Mouse (Mus musculus) ES-Bruce4 (cell line): ENCODE data around the gene Vmn1r78. TPM values are rescaled to one million over a fixed set of nuclear protein-coding genes. Genes with fewer than 3 reads are reported as not detected.
"Not testable (repeated sequence)": the region's sequence is repeated elsewhere in the genome, so short reads cannot be mapped to it uniquely, and the experiment has no call there.

ENCODE experiments used
- H3K27ac ChIP-seq: 2 replicates; pipeline ENCODE4 v1.5.1; 2012; ENCODE audit warnings: low read length, inconsistent platforms; ENCODE audit not compliant: insufficient read depth
- H3K27me3 ChIP-seq: 2 replicates; pipeline ENCODE4 v1.6.1; 2012; ENCODE audit warnings: mild to moderate bottlenecking, low read length, inconsistent platforms; ENCODE audit not compliant: control insufficient read depth, poor library complexity, insufficient read depth, severe bottlenecking
- H3K36me3 ChIP-seq: 2 replicates; pipeline ENCODE4 v1.6.1; 2012; ENCODE audit warnings: inconsistent platforms, mild to moderate bottlenecking, low read length, moderate library complexity; ENCODE audit not compliant: control insufficient read depth, poor library complexity, insufficient read depth, severe bottlenecking
- H3K4me1 ChIP-seq: one replicate; pipeline ENCODE4 v1.8.1; 2011; ENCODE audit warnings: low read length; ENCODE audit not compliant: control insufficient read depth, insufficient read depth
- H3K4me3 ChIP-seq: 2 replicates; pipeline ENCODE4 v1.5.1; 2011; ENCODE audit warnings: low read depth, mild to moderate bottlenecking, low read length
- H3K9ac ChIP-seq: 2 replicates; pipeline ENCODE4 v1.6.1; 2012; ENCODE audit warnings: low read depth, mild to moderate bottlenecking, inconsistent platforms; ENCODE audit not compliant: poor library complexity, severe bottlenecking
- H3K9me3 ChIP-seq: replicated peaks from 2 replicates; pipeline ENCODE4 v1.6.1; 2012; ENCODE audit warnings: mild to moderate bottlenecking, low read length, inconsistent platforms; ENCODE audit not compliant: control insufficient read depth, poor library complexity, insufficient read depth, severe bottlenecking
- CTCF ChIP-seq: IDR thresholded peaks from one replicate; pipeline ENCODE4 v1.8.1; 2011; ENCODE audit warnings: low read depth, low read length
- EP300 ChIP-seq: IDR thresholded peaks from 2 replicates; pipeline ENCODE4 v1.6.1; 2011; ENCODE audit warnings: low read depth, low read length; ENCODE audit not compliant: insufficient read depth
- POLR2A ChIP-seq: IDR thresholded peaks from one replicate; pipeline ENCODE4 v1.8.1; 2011; ENCODE audit warnings: low read length; ENCODE audit not compliant: insufficient read depth
- polyA plus RNA-seq: library from polyadenylated mRNA; stranded (reverse); fragments of >200 nt; gene quantifications from 2 replicates; pipeline ENCODE4 v1.2.4, GENCODE M21; 2011; ENCODE audit warnings: low read depth; ENCODE audit not compliant: missing spikeins, insufficient read depth, insufficient read length

Vmn1r78 gene
- polyA plus RNA-seq, result not detected in 2 replicates

DNA sequence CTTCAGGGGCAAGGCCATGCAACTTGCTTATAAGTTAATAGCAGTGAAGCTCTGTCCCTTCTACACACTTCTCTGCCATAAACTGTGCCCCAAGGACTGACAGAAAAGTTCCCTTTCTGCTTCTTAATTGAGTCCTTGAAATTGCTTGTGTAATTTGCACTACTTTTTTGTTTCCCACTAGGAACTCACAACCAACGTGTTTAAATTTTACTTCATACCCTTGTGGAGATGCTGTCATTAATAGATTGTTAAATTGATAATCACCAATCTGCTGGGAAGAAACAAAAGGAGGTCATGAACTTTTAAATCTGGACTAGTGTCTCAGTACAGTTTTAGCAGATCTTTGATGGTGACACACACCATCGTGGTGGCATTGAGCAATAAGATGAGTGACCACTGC, at the start of gene Vmn1r78:
Vmn1r78 (plus strand) TSS at position 301 of the 400 bp plus-strand sequence.
- no peak within 1 kb of the TSS for H3K9ac ChIP-seq
- no peaks in the 10 kb centered on the region for H3K36me3 ChIP-seq
- H3K27me3 ChIP-seq, result no peaks in the 10 kb centered on the region
- H3K9me3 ChIP-seq, result no peaks in the 10 kb centered on the region
- no peaks in the 10 kb centered on the region for H3K4me1 ChIP-seq
- no peak within 1 kb of the TSS for H3K27ac ChIP-seq
- no peak for TF ChIP-seq CTCF
- no peak for TF ChIP-seq EP300
- TF ChIP-seq POLR2A, result no peak
- H3K4me3 ChIP-seq, result no peak within 1 kb of the TSS

GRCm38 (mm10) chr7:12156463-12156862, 6.4 kb downstream of the Vmn1r78 start:
- H3K27ac ChIP-seq, H3K36me3 ChIP-seq, H3K27me3 ChIP-seq, H3K9ac ChIP-seq, H3K9me3 ChIP-seq, H3K4me3 ChIP-seq, H3K4me1 ChIP-seq: not testable (repeated sequence)

DNA sequence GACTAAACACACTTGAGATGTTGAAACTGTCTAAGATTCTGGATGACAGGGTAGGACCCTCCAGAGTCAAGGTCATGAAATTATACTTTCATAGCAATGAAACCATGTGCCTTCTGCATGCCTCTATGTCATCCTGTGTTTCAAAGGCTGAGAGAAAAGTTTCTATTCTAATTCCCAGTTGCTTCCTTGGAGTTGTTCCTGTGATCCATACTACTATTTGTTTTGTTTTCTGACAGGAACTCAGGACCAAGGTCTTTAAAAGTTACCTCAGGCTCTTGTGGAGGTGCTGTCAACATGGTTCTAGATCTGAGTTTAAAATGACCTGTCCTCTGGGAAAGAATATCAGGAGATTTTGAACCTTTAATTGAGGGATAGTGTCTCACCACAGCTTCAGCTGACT, 20.9 kb downstream of the Vmn1r78 start, which contains the start of gene Vmn1r79:
Vmn1r79 (plus strand) TSS at position 301 of the 400 bp plus-strand sequence.
- H3K9me3 ChIP-seq, H3K4me1 ChIP-seq, H3K36me3 ChIP-seq, H3K4me3 ChIP-seq, H3K27me3 ChIP-seq, H3K27ac ChIP-seq, H3K9ac ChIP-seq: not testable (repeated sequence)

GRCm38 (mm10) chr7:12172926-12173325, 22.9 kb downstream of the Vmn1r78 start:
- not testable (repeated sequence) for H3K27ac ChIP-seq, H3K36me3 ChIP-seq, H3K27me3 ChIP-seq, H3K4me1 ChIP-seq, H3K4me3 ChIP-seq, H3K9me3 ChIP-seq, H3K9ac ChIP-seq

- Histone ChIP-seq H3K9me3 (no peaks in the 10 kb centered on the region), H3K4me3 (no peak within 1 kb of the TSS), H3K27me3 (no peaks in the 10 kb centered on the region), H3K36me3 (no peaks in the 10 kb centered on the region), H3K27ac (no peak within 1 kb of the TSS), H3K4me1 (no peaks in the 10 kb centered on the region), H3K9ac (no peak within 1 kb of the TSS)
- TF ChIP-seq CTCF (no peak), EP300 (no peak), POLR2A (no peak)
Observed at GRCm38 (mm10) chr7:12188986-12189385, 38.9 kb downstream of the Vmn1r78 start, which contains the start of gene Vmn1r80. TSS of gene Vmn1r80 (plus strand) at chr7:12189286.

- H3K9ac ChIP-seq, result no peak overlapping the region
- peaks cover 5% of the 10 kb centered on the region; the same call in 1 of the 2 replicates for H3K9me3 ChIP-seq
- no peak overlapping the region for H3K4me3 ChIP-seq
- TF ChIP-seq EP300 (no peak), POLR2A (no peak), CTCF (no peak)
- no peaks in the 10 kb centered on the region for H3K4me1 ChIP-seq
- peak overlapping the region; percentile 48; the same call in 1 of the 2 replicates for H3K27ac ChIP-seq
- no peaks in the 10 kb centered on the region for H3K36me3 ChIP-seq
- no peaks in the 10 kb centered on the region for H3K27me3 ChIP-seq
Observed at GRCm38 (mm10) chr7:12204141-12204540, 54.1 kb downstream of the Vmn1r78 start.

Other genes with a start within 250 kb of the Vmn1r78 start
- not detected in 2 replicates for gene Vmn1r76, start 212.0 kb upstream of the Vmn1r78 start, polyA plus RNA-seq
- gene Vmn1r77, start 113.5 kb upstream of the Vmn1r78 start, polyA plus RNA-seq, result not detected in 2 replicates
- gene Vmn1r79, start 21.0 kb downstream of the Vmn1r78 start, polyA plus RNA-seq, result 0.12 TPM in 1 of 2 replicates, not detected in the other
- gene Vmn1r80, start 39.0 kb downstream of the Vmn1r78 start, polyA plus RNA-seq, result not detected in 2 replicates
- 0.05 and 0.12 TPM in 2 replicates for gene Vmn1r81, start 118.0 kb downstream of the Vmn1r78 start, polyA plus RNA-seq
- gene Vmn1r82, start 150.2 kb downstream of the Vmn1r78 start, polyA plus RNA-seq, result not detected in 2 replicates
- not detected in 2 replicates for gene Vmn1r83, start 179.2 kb downstream of the Vmn1r78 start, polyA plus RNA-seq
- gene Vmn1r84, start 219.0 kb downstream of the Vmn1r78 start, polyA plus RNA-seq, result not detected in 2 replicates